Mouse (Mus musculus) adipocyte (in vitro differentiated cells): ENCODE measurements around the gene Txnrd1.
A peak's percentile ranks its signal among the peaks of the same experiment; 100 is the strongest.

ENCODE experiments used
- DNase-seq: peaks from one replicate; pipeline ENCODE4 v3.0.0-alpha.2; 2016; ENCODE audit warnings: low spot score

Txnrd1 gene

GRCm38 (mm10) chr10:82866832-82867231 lies 33.1 kb downstream of the Txnrd1 start:
- DNase-seq, result no peak

GRCm38 (mm10) chr10:82868418-82869086 lies 34.8 kb downstream of the Txnrd1 start:
- no peak for DNase-seq

GRCm38 (mm10) chr10:82875446-82875845 lies 41.7 kb downstream of the Txnrd1 start:
- DNase-seq, result no peak

- peak; percentile 13 for DNase-seq
These were observed 42.5 kb downstream of the Txnrd1 start for GRCm38 (mm10) chr10:82876076-82876796.

GRCm38 (mm10) chr10:82887354-82887753 lies 53.6 kb downstream of the Txnrd1 start:
- DNase-seq, result no peak

- no peak for DNase-seq
These were observed 54.8 kb downstream of the Txnrd1 start for GRCm38 (mm10) chr10:82888576-82888975.

GRCm38 (mm10) chr10:82889447-82889973 lies 55.8 kb downstream of the Txnrd1 start:
- peak; percentile 96 for DNase-seq

- DNase-seq, result no peak
These were observed 57.2 kb downstream of the Txnrd1 start for GRCm38 (mm10) chr10:82890936-82891335.

GRCm38 (mm10) chr10:82891427-82891826 lies 57.7 kb downstream of the Txnrd1 start:
- no peak for DNase-seq

GRCm38 (mm10) chr10:82892442-82893055 lies 58.8 kb downstream of the Txnrd1 start:
- DNase-seq, result no peak

GRCm38 (mm10) chr10:82893872-82894650 lies 60.3 kb downstream of the Txnrd1 start:
- no peak for DNase-seq

GRCm38 (mm10) chr10:82897936-82898335 lies 64.2 kb downstream of the Txnrd1 start:
- DNase-seq, result no peak

GRCm38 (mm10) chr10:82898893-82899292 lies 65.1 kb downstream of the Txnrd1 start:
- no peak for DNase-seq

GRCm38 (mm10) chr10:82899810-82900421 lies 66.2 kb downstream of the Txnrd1 start:
- no peak for DNase-seq

- DNase-seq, result no peak
These were observed 66.8 kb downstream of the Txnrd1 start for GRCm38 (mm10) chr10:82900546-82900945.

- peak; percentile 71 for DNase-seq
These were observed 67.7 kb downstream of the Txnrd1 start for GRCm38 (mm10) chr10:82901436-82901835.

GRCm38 (mm10) chr10:82908526-82908925 lies 74.8 kb downstream of the Txnrd1 start:
- DNase-seq, result no peak

GRCm38 (mm10) chr10:82909382-82909781 lies 75.6 kb downstream of the Txnrd1 start:
- peak; percentile 87 for DNase-seq

- DNase-seq, result peak; percentile 45
These were observed 76.4 kb downstream of the Txnrd1 start for GRCm38 (mm10) chr10:82910198-82910597.

GRCm38 (mm10) chr10:82913238-82913637 lies 79.5 kb downstream of the Txnrd1 start:
- DNase-seq, result no peak

GRCm38 (mm10) chr10:82913772-82914171 lies 80.0 kb downstream of the Txnrd1 start:
- DNase-seq, result peak; percentile 40

GRCm38 (mm10) chr10:82918675-82919074 lies 84.9 kb downstream of the Txnrd1 start:
- DNase-seq, result no peak
